Mouse (Mus musculus) bone marrow, adult 2 months (tissue): Measurements from ENCODE around the gene Tigd4. TPM values are rescaled to one million over a fixed set of nuclear protein-coding genes. Genes with fewer than 3 reads are reported as not detected.

Experiments
- H3K27ac ChIP-seq: fragments of 200-500 bp; 2 replicates; pipeline ENCODE4 v1.5.1; 2012; ENCODE audit warnings: low read depth, mild to moderate bottlenecking, control low read depth, inconsistent platforms, low read length; ENCODE audit not compliant: control insufficient read depth, poor library complexity, insufficient read depth
- H3K4me1 ChIP-seq: fragments of 200-500 bp; 2 replicates; pipeline ENCODE4 v1.6.1; 2011; ENCODE audit warnings: low read length; ENCODE audit not compliant: control insufficient read depth, insufficient read depth
- H3K4me3 ChIP-seq: fragments of 200-500 bp; replicated peaks from 2 replicates; pipeline ENCODE3; 2011; ENCODE audit warnings: mild to moderate bottlenecking, low read depth, low read length, control low read depth; ENCODE audit not compliant: control insufficient read depth
- CTCF ChIP-seq: fragments of 200-500 bp; IDR thresholded peaks from 2 replicates; pipeline ENCODE4 v1.5.1; 2011; ENCODE audit warnings: low read length, control low read depth; ENCODE audit not compliant: control insufficient read depth, insufficient read depth
- POLR2A ChIP-seq: fragments of 200-500 bp; IDR thresholded peaks from 2 replicates; pipeline ENCODE4 v1.6.1; 2011; ENCODE audit warnings: low read depth, mild to moderate bottlenecking, control low read depth, low read length, borderline replicate concordance; ENCODE audit not compliant: control insufficient read depth
- WGBS: fragments of 180-500 bp; shearing (Covaris S2); methylation state at CpG from one replicate; pipeline ENCODE4 v1.1.7; 2018; 5-methylcytosine and 5-hydroxymethylcytosine counted together
- polyA plus RNA-seq: library from polyadenylated mRNA; stranded (reverse); fragments of >200 nt; gene quantifications from 2 replicates; pipeline ENCODE4 v1.2.4, GENCODE M21; 2011; ENCODE audit warnings: low replicate concordance; ENCODE audit not compliant: missing spikeins, insufficient read depth, insufficient read length

Gene Tigd4
- polyA plus RNA-seq, 1 experiment = not detected

GRCm38 (mm10) chr3:84580716-84581115 lies 12.7 kb upstream of the Tigd4 start:
- Histone ChIP-seq H3K27ac (no peak overlapping the region), H3K4me3 (no peak overlapping the region), H3K4me1 (no peaks in the 10 kb centered on the region; the same call in none of the 2 replicates)
- WGBS = 13% methylated on average over 4 of the region's 4 CpGs
- TF ChIP-seq CTCF (no peak), POLR2A (no peak)

- H3K27ac ChIP-seq = no peak overlapping the region
- H3K4me3 ChIP-seq = peak overlapping the region; percentile 99
- no peaks in the 10 kb centered on the region; the same call in none of the 2 replicates for H3K4me1 ChIP-seq
- whole genome bisulfite sequencing = 1% methylated on average over 4 of the region's 4 CpGs
- TF ChIP-seq CTCF = 0 out of 2 replicates have a peak, but pooled peaks have one; percentile 0
- TF ChIP-seq POLR2A = no peak; the same call in 1 of the 2 replicates
These were observed 11.7 kb upstream of the Tigd4 start for GRCm38 (mm10) chr3:84581696-84582022.

- H3K4me3 ChIP-seq = peak within 1 kb of the TSS; percentile 99
- peak within 1 kb of the TSS; percentile 52 for H3K27ac ChIP-seq
- no peaks in the 10 kb centered on the region; the same call in none of the 2 replicates for H3K4me1 ChIP-seq
- peak; percentile 46; the same call in 1 of the 2 replicates for TF ChIP-seq POLR2A
- no peak for TF ChIP-seq CTCF
- under 1% methylated on average over 70 of the region's 70 CpGs for WGBS
These were observed 11.1 kb upstream of the Tigd4 start, which contains the start of gene Arfip1 for GRCm38 (mm10) chr3:84582023-84582912. Arfip1 (minus strand) TSS chr3:84582625.

- Histone ChIP-seq H3K27ac (peak overlapping the region; percentile 52), H3K4me1 (no peaks in the 10 kb centered on the region; the same call in none of the 2 replicates), H3K4me3 (peak overlapping the region; percentile 99)
- no peak for TF ChIP-seq CTCF
- no peak for TF ChIP-seq POLR2A
- under 1% methylated on average over 27 of the region's 27 CpGs for WGBS
These were observed 10.5 kb upstream of the Tigd4 start for GRCm38 (mm10) chr3:84582913-84583276.

- Histone ChIP-seq H3K4me1 (no peaks in the 10 kb centered on the region; the same call in 1 of the 2 replicates), H3K27ac (no peak overlapping the region), H3K4me3 (no peak overlapping the region)
- WGBS = 10% methylated on average over 5 of the region's 5 CpGs
- no peak for TF ChIP-seq POLR2A
- no peak for TF ChIP-seq CTCF
These were observed 6.6 kb upstream of the Tigd4 start for GRCm38 (mm10) chr3:84586736-84587135.

- WGBS = 7% methylated on average over 23 of the region's 23 CpGs
- peaks cover 1% of the 10 kb centered on the region; the same call in 1 of the 2 replicates for H3K4me1 ChIP-seq
- peak overlapping the region; percentile 18 for H3K4me3 ChIP-seq
- no peak for TF ChIP-seq POLR2A
- no peak for TF ChIP-seq CTCF
- no peak overlapping the region for H3K27ac ChIP-seq
These were observed 1.7 kb downstream of the Tigd4 start for GRCm38 (mm10) chr3:84594894-84595676.

- Histone ChIP-seq H3K4me1 (peaks cover 1% of the 10 kb centered on the region; the same call in 1 of the 2 replicates), H3K4me3 (no peak overlapping the region), H3K27ac (no peak overlapping the region)
- 45% methylated on average over 5 of the region's 5 CpGs for WGBS
- no peak for TF ChIP-seq POLR2A
- TF ChIP-seq CTCF = no peak
These were observed 2.4 kb downstream of the Tigd4 start for GRCm38 (mm10) chr3:84595677-84596234.

GRCm38 (mm10) chr3:84597996-84598734 lies 4.8 kb downstream of the Tigd4 start:
- 21% methylated on average over 6 of the region's 6 CpGs for WGBS
- Histone ChIP-seq H3K4me1 (peaks cover 1% of the 10 kb centered on the region; the same call in 1 of the 2 replicates), H3K27ac (no peak overlapping the region), H3K4me3 (no peak overlapping the region)
- TF ChIP-seq POLR2A (no peak), CTCF (no peak)
